Mouse (Mus musculus): ENCODE results near the gene Pde3a.

- TF ChIP-seq CTCF (IDR thresholded peaks at IDR 0.05; ENCODE audit: borderline replicate concordance, extremely low read depth, insufficient read depth, insufficient read length) (no peak), POLR2A (IDR thresholded peaks at IDR 0.05; ENCODE audit: borderline replicate concordance, extremely low read depth, insufficient read depth, insufficient read length, poor library complexity, severe bottlenecking) (no peak)
These were observed 39.0 kb upstream of the Pde3a start for GRCm38 (mm10) chr6:141210021-141210420.
